Mouse (Mus musculus): ENCODE results near the gene Mex3a. TPM values are rescaled to one million over a fixed set of nuclear protein-coding genes. Genes with fewer than 3 reads are reported as not detected.

The Mex3a gene
- polyA plus RNA-seq, 1 experiment from 2014 or later, result 3.3 TPM

DNA sequence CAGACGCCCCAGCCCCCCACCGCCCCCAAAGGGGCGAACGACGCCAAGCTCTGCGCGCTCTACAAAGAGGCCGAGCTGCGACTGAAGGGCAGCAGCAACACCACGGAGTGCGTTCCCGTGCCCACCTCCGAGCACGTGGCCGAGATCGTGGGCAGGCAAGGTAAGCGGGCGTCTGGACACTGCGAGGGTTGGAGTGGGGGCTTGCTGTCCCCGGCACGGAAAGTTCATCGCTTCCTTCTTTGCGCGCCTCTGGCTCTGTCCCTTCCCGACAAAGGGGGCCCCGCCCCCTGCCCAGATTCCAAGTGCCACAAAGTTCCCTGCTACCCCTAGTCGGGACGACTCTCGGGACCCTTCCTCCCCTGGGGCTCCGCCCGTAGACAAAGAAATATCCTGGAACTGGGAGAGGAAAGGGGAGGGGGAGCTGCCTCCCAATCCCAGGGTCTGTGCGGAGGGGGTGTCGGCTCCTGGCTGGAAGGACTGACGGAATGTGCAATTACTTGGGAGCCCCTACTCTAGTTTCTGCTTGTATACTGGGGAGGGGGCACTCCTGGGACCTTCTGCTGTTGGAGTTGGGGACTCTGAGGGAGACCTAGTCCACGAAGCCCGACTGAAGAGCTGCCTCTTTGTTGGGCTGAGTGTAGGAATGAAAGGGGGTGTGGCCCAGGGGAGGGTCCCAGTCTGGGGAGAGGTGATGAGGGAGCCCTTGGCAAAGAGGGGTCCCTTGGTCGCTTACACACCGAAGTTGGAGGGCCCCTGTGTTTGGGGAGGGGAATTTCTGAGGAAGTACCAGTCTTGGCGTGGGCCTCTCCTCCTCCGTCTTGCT lies 705 bp downstream of the Mex3a start:
- Histone ChIP-seq H3K4me1 (replicated peaks; ENCODE audit: control insufficient read depth, insufficient read depth) (peaks cover 13% of the 10 kb centered on the region; the same call in 1 of the 2 replicates), H3K27ac (replicated peaks) (peak overlapping the region; percentile 78), H3K9ac (ENCODE audit: low read length) (peak overlapping the region; percentile 77), H3K27me3 (ENCODE audit: control insufficient read depth, insufficient read depth, low read length) (no peaks in the 10 kb centered on the region), H3K4me2 (replicated peaks; ENCODE audit: low read depth) (peak overlapping the region; percentile 92), H3K4me3 (ENCODE audit: low read depth, low read length) (peak overlapping the region; percentile 77), H3K36me3 (ENCODE audit: control insufficient read depth, insufficient read depth, low read length) (no peaks in the 10 kb centered on the region), H3K9me3 (ENCODE audit: control insufficient read depth, low read length) (no peaks in the 10 kb centered on the region)
- under 1% methylated on average over 40 of the region's 40 CpGs for WGBS
- DNase-seq (ENCODE audit: low spot score) (peak; percentile 33), ATAC-seq (ENCODE audit: low FRiP score, low TSS enrichment) (peak; percentile 13; the same call in 1 of the 2 replicates)
- TF ChIP-seq CTCF (IDR thresholded peaks at IDR 0.05; ENCODE audit: low read depth), result no peak
- TF ChIP-seq EP300 (optimal IDR thresholded peaks at IDR 0.05), result no peak

DNA sequence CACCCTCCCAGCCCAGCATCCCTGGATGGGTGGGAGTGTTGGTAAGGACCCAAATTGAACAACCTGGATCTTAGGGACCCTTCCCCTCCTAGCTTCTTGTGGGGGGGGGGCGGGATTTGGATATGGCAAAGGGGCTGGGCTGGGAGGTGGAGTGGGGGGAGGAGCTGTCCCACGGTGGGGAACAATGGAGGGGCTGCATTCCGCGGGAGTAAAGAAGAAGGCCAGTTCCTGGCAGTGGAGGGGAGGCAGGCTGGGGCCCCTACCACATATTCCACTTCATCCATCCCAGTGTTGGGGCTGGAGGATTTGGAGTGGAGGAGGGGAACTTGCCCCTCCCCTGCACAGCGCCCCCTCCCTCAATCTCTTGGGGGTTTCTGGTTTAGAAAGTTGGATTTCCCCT lies 1.5 kb downstream of the Mex3a start:
- H3K4me3 ChIP-seq (ENCODE audit: low read depth, low read length), result peak overlapping the region; percentile 77
- DNase-seq (ENCODE audit: low spot score) (no peak), ATAC-seq (ENCODE audit: low FRiP score, low TSS enrichment) (no peak)
- no peak overlapping the region; the same call in 1 of the 2 replicates for H3K9ac ChIP-seq (ENCODE audit: low read length)
- no peaks in the 10 kb centered on the region for H3K9me3 ChIP-seq (ENCODE audit: control insufficient read depth, low read length)
- 0 out of 2 replicates have a peak, but pooled peaks cover 4% of the 10 kb centered on the region for H3K36me3 ChIP-seq (ENCODE audit: control insufficient read depth, insufficient read depth, low read length)
- H3K27me3 ChIP-seq (ENCODE audit: control insufficient read depth, insufficient read depth, low read length), result no peaks in the 10 kb centered on the region
- TF ChIP-seq EP300 (optimal IDR thresholded peaks at IDR 0.05) (no peak), CTCF (IDR thresholded peaks at IDR 0.05; ENCODE audit: low read depth) (no peak)
- WGBS, result 10% methylated on average over 5 of the region's 5 CpGs
- peak overlapping the region; percentile 92 for H3K4me2 ChIP-seq (replicated peaks; ENCODE audit: low read depth)
- no peak overlapping the region for H3K27ac ChIP-seq (replicated peaks)
- peaks cover 13% of the 10 kb centered on the region; the same call in 1 of the 2 replicates for H3K4me1 ChIP-seq (replicated peaks; ENCODE audit: control insufficient read depth, insufficient read depth)

DNA sequence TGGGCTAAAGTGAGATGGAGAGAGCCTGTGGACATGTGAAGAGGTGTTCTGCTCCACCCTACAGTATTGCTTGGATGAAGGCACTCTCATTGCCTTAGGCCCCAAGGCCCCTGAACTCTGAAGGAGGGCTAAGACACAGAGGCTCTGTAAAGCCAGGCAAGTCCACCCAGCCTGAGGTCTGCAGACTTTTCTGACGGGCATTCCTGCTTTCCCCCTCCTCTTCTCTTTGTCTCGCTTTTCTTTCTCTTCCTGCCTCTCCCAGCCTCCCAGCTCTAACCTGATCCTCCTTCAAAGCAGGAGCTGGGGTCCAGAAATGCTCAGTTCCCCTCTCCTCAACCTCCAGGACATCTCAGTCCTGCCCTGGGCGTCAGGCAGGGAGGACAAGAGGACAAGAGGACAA lies 2.8 kb downstream of the Mex3a start:
- DNase-seq (ENCODE audit: low spot score) (no peak), ATAC-seq (ENCODE audit: low FRiP score, low TSS enrichment) (no peak)
- no peak overlapping the region for H3K4me2 ChIP-seq (replicated peaks; ENCODE audit: low read depth)
- no peak overlapping the region for H3K9ac ChIP-seq (ENCODE audit: low read length)
- no peaks in the 10 kb centered on the region for H3K9me3 ChIP-seq (ENCODE audit: control insufficient read depth, low read length)
- no peak overlapping the region for H3K27ac ChIP-seq (replicated peaks)
- H3K27me3 ChIP-seq (ENCODE audit: control insufficient read depth, insufficient read depth, low read length), result no peaks in the 10 kb centered on the region
- 0 out of 2 replicates have a peak, but pooled peaks cover 4% of the 10 kb centered on the region for H3K36me3 ChIP-seq (ENCODE audit: control insufficient read depth, insufficient read depth, low read length)
- TF ChIP-seq CTCF (IDR thresholded peaks at IDR 0.05; ENCODE audit: low read depth) (no peak), EP300 (optimal IDR thresholded peaks at IDR 0.05) (no peak)
- no peak overlapping the region for H3K4me3 ChIP-seq (ENCODE audit: low read depth, low read length)
- peaks cover 13% of the 10 kb centered on the region; the same call in 1 of the 2 replicates for H3K4me1 ChIP-seq (replicated peaks; ENCODE audit: control insufficient read depth, insufficient read depth)
- 67% methylated on average over 3 of the region's 3 CpGs for WGBS

DNA sequence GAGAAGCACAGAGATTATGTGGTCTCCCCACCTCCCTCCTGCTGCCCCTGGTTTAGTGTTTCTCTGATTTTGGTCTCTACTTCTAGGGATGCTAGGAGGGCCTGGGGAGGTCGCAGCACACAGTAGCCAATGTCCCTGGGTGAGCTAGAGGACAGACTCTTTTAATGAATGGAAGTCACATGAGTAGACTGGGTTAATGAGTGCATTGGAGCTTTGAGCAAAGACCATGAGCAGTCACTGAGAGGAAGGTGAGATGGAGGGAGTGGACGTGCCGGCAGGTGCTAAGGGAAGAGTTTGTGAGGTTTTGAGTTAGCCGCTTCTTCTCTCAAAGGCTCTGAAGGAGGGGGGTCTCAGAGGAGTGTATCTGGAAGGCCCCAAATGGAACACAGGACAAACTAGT lies 3.3 kb downstream of the Mex3a start:
- ATAC-seq (ENCODE audit: low FRiP score, low TSS enrichment), result no peak

DNA sequence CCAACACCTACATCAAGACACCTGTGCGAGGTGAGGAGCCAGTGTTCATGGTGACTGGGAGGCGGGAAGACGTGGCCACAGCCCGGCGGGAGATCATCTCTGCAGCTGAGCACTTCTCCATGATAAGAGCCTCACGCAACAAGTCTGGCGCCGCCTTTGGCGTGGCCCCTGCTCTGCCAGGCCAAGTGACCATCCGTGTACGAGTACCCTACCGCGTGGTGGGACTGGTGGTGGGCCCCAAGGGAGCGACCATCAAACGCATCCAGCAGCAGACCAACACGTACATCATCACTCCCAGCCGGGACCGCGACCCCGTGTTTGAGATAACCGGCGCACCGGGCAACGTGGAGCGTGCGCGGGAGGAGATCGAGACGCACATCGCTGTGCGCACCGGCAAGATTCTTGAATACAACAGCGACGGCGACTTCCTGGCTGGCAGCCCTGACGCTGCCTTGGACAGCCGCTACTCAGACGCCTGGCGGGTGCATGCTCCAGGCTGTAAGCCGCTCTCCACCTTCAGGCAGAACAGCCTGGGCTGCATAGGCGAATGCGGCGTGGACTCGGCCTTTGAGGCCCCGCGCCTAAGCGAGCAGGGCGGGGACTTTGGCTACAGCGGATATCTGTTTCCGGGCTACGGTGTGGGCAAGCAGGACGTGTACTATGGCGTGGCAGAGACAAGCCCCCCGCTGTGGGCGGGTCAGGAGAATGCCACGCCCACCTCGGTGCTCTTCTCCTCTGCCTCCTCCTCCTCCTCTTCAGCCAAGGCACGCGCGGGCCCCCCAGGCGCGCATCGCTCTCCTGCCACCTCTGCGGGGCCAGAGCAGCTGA lies 4.1 kb downstream of the Mex3a start:
- peak; percentile 84 for DNase-seq (ENCODE audit: low spot score)
- ATAC-seq (ENCODE audit: low FRiP score, low TSS enrichment), result peak; percentile 78
- H3K4me1 ChIP-seq (replicated peaks; ENCODE audit: control insufficient read depth, insufficient read depth), result peaks cover 13% of the 10 kb centered on the region; the same call in 1 of the 2 replicates
- H3K36me3 ChIP-seq (ENCODE audit: control insufficient read depth, insufficient read depth, low read length), result 0 out of 2 replicates have a peak, but pooled peaks cover 4% of the 10 kb centered on the region
- TF ChIP-seq EP300 (optimal IDR thresholded peaks at IDR 0.05), result no peak
- no peak; the same call in 1 of the 2 replicates for TF ChIP-seq CTCF (IDR thresholded peaks at IDR 0.05; ENCODE audit: low read depth)
- no peaks in the 10 kb centered on the region for H3K9me3 ChIP-seq (ENCODE audit: control insufficient read depth, low read length)
- H3K4me3 ChIP-seq (ENCODE audit: low read depth, low read length), result peak overlapping the region; percentile 36
- H3K27ac ChIP-seq (replicated peaks), result peak overlapping the region; percentile 30; the same call in 1 of the 2 replicates
- peak overlapping the region; percentile 58 for H3K4me2 ChIP-seq (replicated peaks; ENCODE audit: low read depth)
- peak overlapping the region; percentile 52 for H3K9ac ChIP-seq (ENCODE audit: low read length)
- WGBS, result 12% methylated on average over 63 of the region's 64 CpGs
- H3K27me3 ChIP-seq (ENCODE audit: control insufficient read depth, insufficient read depth, low read length), result no peaks in the 10 kb centered on the region

More for the DNA sequence above, 3.3 kb downstream of the Mex3a start:
- no peaks in the 10 kb centered on the region for H3K27me3 ChIP-seq (ENCODE audit: control insufficient read depth, insufficient read depth, low read length)
- TF ChIP-seq CTCF (IDR thresholded peaks at IDR 0.05; ENCODE audit: low read depth), result no peak
- no peak for TF ChIP-seq EP300 (optimal IDR thresholded peaks at IDR 0.05)
- no peak overlapping the region for H3K9ac ChIP-seq (ENCODE audit: low read length)
- no peaks in the 10 kb centered on the region for H3K9me3 ChIP-seq (ENCODE audit: control insufficient read depth, low read length)
- H3K4me2 ChIP-seq (replicated peaks; ENCODE audit: low read depth), result 0 out of 2 replicates have a peak overlapping the region, but pooled peaks have one; percentile 58
- H3K27ac ChIP-seq (replicated peaks), result no peak overlapping the region
- DNase-seq (ENCODE audit: low spot score), result no peak
- H3K4me1 ChIP-seq (replicated peaks; ENCODE audit: control insufficient read depth, insufficient read depth), result peaks cover 13% of the 10 kb centered on the region; the same call in 1 of the 2 replicates
- WGBS, result 69% methylated on average over 4 of the region's 4 CpGs
- no peak overlapping the region for H3K4me3 ChIP-seq (ENCODE audit: low read depth, low read length)
- 0 out of 2 replicates have a peak, but pooled peaks cover 4% of the 10 kb centered on the region for H3K36me3 ChIP-seq (ENCODE audit: control insufficient read depth, insufficient read depth, low read length)

Data from stomach, postnatal 0 days (tissue).